Mouse (Mus musculus): ENCODE results near the gene Cth. TPM values are rescaled to one million over a fixed set of nuclear protein-coding genes. Genes with fewer than 3 reads are reported as not detected.
A peak's percentile ranks its signal among the peaks of the same experiment; 100 is the strongest.

Gene Cth
- polyA plus RNA-seq (2012; rRNA removed): 147 and 153 TPM in 2 replicates

DNA sequence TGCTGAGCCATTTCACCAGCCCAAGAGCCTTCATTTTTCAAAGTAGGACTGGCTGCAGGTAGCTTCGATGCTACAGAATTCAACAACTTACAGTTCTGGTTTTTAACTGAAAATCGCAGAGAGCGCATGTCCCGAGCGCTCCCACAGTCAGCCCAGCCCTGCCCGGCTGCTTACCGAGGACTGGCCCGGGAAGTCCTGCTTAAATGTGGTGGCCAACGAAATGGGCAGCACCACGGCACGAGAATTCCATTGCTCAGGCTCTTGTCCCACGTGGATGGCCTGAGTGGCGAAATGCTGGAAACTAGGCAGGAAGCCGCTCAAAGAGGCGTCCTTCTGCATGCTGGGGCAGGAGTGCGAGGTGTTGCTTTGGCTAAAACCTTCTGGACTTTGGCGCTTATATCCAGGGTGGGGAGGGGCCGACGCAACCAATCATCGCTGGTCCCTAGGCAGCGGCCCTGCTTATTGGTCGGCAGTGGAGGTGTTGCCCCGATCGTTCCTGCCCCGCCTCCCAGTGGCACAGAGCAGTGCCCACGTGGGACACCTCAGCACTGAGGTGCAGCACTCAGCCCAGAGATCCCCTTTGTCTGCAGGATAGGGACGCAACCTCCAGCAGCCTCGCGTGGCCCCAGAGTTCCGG lies at the start of gene Cth:
Gene Cth (minus strand): TSS at position 386 of the 637 bp plus-strand sequence.
- DNase-seq: peak; percentile 98
- H3K27me3 ChIP-seq (replicated peaks; ENCODE audit: control insufficient read depth, insufficient read depth, low read length): no peaks in the 10 kb centered on the region
- peak within 1 kb of the TSS; percentile 70 for H3K4me3 ChIP-seq (ENCODE audit: insufficient read depth, low read depth, low read length)
- under 1% methylated on average over 30 of the region's 30 CpGs for WGBS
- H3K36me3 ChIP-seq (ENCODE audit: control insufficient read depth, insufficient read depth, low read length): peaks cover 3% of the 10 kb centered on the region; the same call in 1 of the 2 replicates
- no peak for TF ChIP-seq CTCF (conservative IDR thresholded peaks at IDR 0.05; ENCODE audit: insufficient read depth, insufficient read length, low read depth, low read length)
- TF ChIP-seq POLR2A (IDR thresholded peaks at IDR 0.05; ENCODE audit: low read depth, low read length): peak; percentile 99
- peak within 1 kb of the TSS; percentile 79 for H3K27ac ChIP-seq (ENCODE audit: insufficient read depth, low read depth, low read length)
- peaks cover 6% of the 10 kb centered on the region; the same call in 1 of the 2 replicates for H3K4me1 ChIP-seq (ENCODE audit: control insufficient read depth, insufficient read depth, low read length)

DNA sequence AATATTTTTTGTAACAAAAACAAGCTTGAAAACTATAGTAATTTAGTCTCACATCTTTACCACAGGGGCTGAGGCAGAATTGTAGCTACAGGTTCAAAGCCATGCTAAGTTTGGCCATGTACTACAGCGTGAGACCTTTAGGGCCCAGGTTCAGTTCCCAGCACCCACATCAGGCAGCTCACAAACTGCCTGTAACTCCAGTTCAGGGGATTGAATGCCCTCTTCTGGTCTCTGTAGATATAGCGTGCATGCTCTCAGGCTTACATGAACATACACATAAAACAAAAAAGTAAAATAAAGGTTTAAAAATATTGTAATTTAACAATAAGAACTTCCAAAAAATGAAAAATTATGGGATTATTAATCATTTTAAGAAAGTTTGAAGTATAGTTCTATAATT lies 48.4 kb upstream of the Cth start:
- no peak for TF ChIP-seq POLR2A (IDR thresholded peaks at IDR 0.05; ENCODE audit: low read depth, low read length)
- TF ChIP-seq CTCF (conservative IDR thresholded peaks at IDR 0.05; ENCODE audit: insufficient read depth, insufficient read length, low read depth, low read length): no peak
- 99% methylated on average over 2 of the region's 2 CpGs for whole genome bisulfite sequencing

DNA sequence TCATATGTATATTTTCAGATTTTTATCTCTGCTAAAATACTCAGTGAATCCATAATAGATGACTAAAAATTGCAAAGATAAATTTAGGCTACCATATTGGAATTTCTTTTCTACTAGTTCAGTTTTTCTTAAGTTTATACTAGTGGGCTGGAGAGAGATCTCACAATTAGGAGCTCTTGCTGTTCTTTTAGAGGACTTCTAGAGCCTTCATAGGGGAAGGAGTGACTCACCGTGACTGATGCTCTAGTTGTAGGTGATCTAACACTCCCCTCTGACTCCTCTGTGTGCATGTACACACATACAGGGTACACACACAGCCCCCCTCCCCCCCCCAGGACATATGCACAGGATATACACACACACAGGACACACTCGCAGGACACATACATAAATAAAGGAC lies 46.3 kb upstream of the Cth start:
- H3K4me3 ChIP-seq (ENCODE audit: insufficient read depth, low read depth, low read length): no peak overlapping the region
- H3K27me3 ChIP-seq (replicated peaks; ENCODE audit: control insufficient read depth, insufficient read depth, low read length): no peaks in the 10 kb centered on the region
- no peak for DNase-seq
- no peak overlapping the region for H3K27ac ChIP-seq (ENCODE audit: insufficient read depth, low read depth, low read length)
- H3K4me1 ChIP-seq (ENCODE audit: control insufficient read depth, insufficient read depth, low read length): peaks cover 3% of the 10 kb centered on the region; the same call in 1 of the 2 replicates
- peaks cover 2% of the 10 kb centered on the region; the same call in 1 of the 2 replicates for H3K36me3 ChIP-seq (ENCODE audit: control insufficient read depth, insufficient read depth, low read length)
- WGBS: 90% methylated on average over 2 of the region's 2 CpGs
- no peak for TF ChIP-seq CTCF (conservative IDR thresholded peaks at IDR 0.05; ENCODE audit: insufficient read depth, insufficient read length, low read depth, low read length)
- TF ChIP-seq POLR2A (IDR thresholded peaks at IDR 0.05; ENCODE audit: low read depth, low read length): no peak

More for the DNA sequence above, 48.4 kb upstream of the Cth start:
- no peak for DNase-seq
- H3K27ac ChIP-seq (ENCODE audit: insufficient read depth, low read depth, low read length): no peak overlapping the region
- peaks cover 2% of the 10 kb centered on the region; the same call in 1 of the 2 replicates for H3K36me3 ChIP-seq (ENCODE audit: control insufficient read depth, insufficient read depth, low read length)
- peaks cover 3% of the 10 kb centered on the region; the same call in 1 of the 2 replicates for H3K4me1 ChIP-seq (ENCODE audit: control insufficient read depth, insufficient read depth, low read length)
- H3K4me3 ChIP-seq (ENCODE audit: insufficient read depth, low read depth, low read length): no peak overlapping the region
- H3K27me3 ChIP-seq (replicated peaks; ENCODE audit: control insufficient read depth, insufficient read depth, low read length): no peaks in the 10 kb centered on the region

DNA sequence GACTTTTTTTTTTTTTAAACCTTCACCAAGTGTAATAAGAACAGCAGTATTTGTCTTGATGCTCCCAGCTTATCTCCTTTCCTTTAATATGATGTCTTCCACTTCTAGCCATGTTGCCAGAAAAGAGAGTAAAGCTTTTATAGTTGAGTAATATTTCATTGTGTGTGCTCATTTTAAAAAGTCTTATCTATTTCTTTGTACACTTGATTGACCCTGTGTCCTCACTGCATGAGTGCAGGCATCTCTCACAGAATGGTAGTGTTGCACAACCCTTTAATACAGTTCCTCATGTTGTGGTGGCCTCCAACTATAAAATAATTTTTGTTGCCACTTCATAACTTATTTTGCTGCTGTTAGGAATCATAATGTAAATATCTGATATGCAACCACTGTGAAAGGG lies 32.4 kb upstream of the Cth start:
- no peak overlapping the region for H3K4me3 ChIP-seq (ENCODE audit: insufficient read depth, low read depth, low read length)
- TF ChIP-seq POLR2A (IDR thresholded peaks at IDR 0.05; ENCODE audit: low read depth, low read length): no peak
- no peak for TF ChIP-seq CTCF (conservative IDR thresholded peaks at IDR 0.05; ENCODE audit: insufficient read depth, insufficient read length, low read depth, low read length)
- no peaks in the 10 kb centered on the region for H3K36me3 ChIP-seq (ENCODE audit: control insufficient read depth, insufficient read depth, low read length)
- no peaks in the 10 kb centered on the region; the same call in 1 of the 2 replicates for H3K27me3 ChIP-seq (replicated peaks; ENCODE audit: control insufficient read depth, insufficient read depth, low read length)
- H3K27ac ChIP-seq (ENCODE audit: insufficient read depth, low read depth, low read length): no peak overlapping the region
- no peak for DNase-seq
- H3K4me1 ChIP-seq (ENCODE audit: control insufficient read depth, insufficient read depth, low read length): peaks cover 10% of the 10 kb centered on the region

DNA sequence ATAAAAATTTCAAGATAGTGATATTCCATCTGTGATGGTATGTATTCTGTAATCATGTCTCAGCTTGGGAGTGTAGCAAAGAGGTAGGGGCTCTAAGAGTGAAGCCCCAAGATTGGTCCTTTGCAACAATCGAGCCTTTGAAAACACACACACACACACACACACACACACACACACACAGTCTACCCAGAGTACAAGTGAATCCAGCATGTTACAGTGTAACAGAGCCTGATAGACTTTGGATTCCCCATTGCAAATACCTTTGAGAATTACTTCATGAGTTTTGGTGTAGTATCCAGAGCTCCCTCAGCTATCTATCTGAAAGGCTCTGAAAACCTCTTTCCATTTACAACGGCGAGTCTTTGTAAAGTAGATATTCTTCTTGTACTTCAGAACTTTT lies 31.3 kb upstream of the Cth start:
- no peak overlapping the region for H3K27ac ChIP-seq (ENCODE audit: insufficient read depth, low read depth, low read length)
- no peaks in the 10 kb centered on the region for H3K36me3 ChIP-seq (ENCODE audit: control insufficient read depth, insufficient read depth, low read length)
- no peaks in the 10 kb centered on the region; the same call in 1 of the 2 replicates for H3K27me3 ChIP-seq (replicated peaks; ENCODE audit: control insufficient read depth, insufficient read depth, low read length)
- peaks cover 10% of the 10 kb centered on the region for H3K4me1 ChIP-seq (ENCODE audit: control insufficient read depth, insufficient read depth, low read length)
- DNase-seq: peak; percentile 79
- WGBS: 64% methylated on average over 3 of the region's 3 CpGs
- H3K4me3 ChIP-seq (ENCODE audit: insufficient read depth, low read depth, low read length): no peak overlapping the region
- TF ChIP-seq POLR2A (IDR thresholded peaks at IDR 0.05; ENCODE audit: low read depth, low read length) (no peak), CTCF (conservative IDR thresholded peaks at IDR 0.05; ENCODE audit: insufficient read depth, insufficient read length, low read depth, low read length) (no peak)

DNA sequence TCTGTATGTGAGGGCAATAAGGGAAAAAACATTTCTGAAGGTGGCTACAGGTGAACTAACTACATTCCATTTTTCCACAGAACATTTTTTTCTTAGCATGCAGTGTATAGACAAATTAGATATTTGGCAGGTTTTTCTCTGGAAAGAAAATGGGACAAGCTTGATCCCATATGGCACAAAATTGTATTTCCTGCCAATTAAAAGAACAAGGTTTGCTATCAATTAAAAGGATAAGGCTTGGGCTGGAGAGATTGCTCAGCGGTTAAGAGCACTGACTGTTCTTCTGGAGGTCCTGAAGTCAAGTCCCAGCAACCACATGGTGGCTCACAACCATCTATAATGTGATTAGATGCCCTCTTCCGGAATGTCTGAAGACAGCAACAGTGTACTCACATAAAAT lies 30.6 kb upstream of the Cth start:
- Histone ChIP-seq H3K27ac (ENCODE audit: insufficient read depth, low read depth, low read length) (no peak overlapping the region), H3K4me3 (ENCODE audit: insufficient read depth, low read depth, low read length) (no peak overlapping the region), H3K4me1 (ENCODE audit: control insufficient read depth, insufficient read depth, low read length) (peaks cover 13% of the 10 kb centered on the region), H3K27me3 (replicated peaks; ENCODE audit: control insufficient read depth, insufficient read depth, low read length) (no peaks in the 10 kb centered on the region; the same call in 1 of the 2 replicates), H3K36me3 (ENCODE audit: control insufficient read depth, insufficient read depth, low read length) (no peaks in the 10 kb centered on the region)
- no peak for DNase-seq
- 77% methylated on average over 2 of the region's 2 CpGs for WGBS
- TF ChIP-seq POLR2A (IDR thresholded peaks at IDR 0.05; ENCODE audit: low read depth, low read length): no peak
- no peak for TF ChIP-seq CTCF (conservative IDR thresholded peaks at IDR 0.05; ENCODE audit: insufficient read depth, insufficient read length, low read depth, low read length)

DNA sequence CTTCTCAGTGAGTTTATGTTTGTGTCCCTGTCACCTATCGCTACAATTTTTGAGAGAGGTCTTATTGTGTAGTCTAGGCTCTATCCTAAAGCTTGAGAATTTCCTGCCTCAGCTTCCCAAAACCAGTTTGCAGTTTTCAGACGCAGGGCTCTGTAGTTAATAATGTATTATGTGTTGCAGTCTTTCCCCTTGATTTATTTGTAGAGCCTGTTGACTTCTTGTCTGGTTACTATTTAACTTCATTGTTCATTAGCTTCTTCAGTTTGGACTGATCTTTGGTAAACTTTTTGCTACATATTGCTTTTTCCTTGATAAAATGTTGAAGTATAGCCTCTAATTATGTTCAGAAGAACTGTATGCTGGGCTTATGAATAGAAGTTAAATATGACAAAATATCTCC lies 27.8 kb upstream of the Cth start:
- H3K27ac ChIP-seq (ENCODE audit: insufficient read depth, low read depth, low read length): peak overlapping the region; percentile 86
- WGBS: 57% methylated on average over 2 of the region's 2 CpGs
- H3K36me3 ChIP-seq (ENCODE audit: control insufficient read depth, insufficient read depth, low read length): no peaks in the 10 kb centered on the region
- H3K27me3 ChIP-seq (replicated peaks; ENCODE audit: control insufficient read depth, insufficient read depth, low read length): no peaks in the 10 kb centered on the region; the same call in 1 of the 2 replicates
- peaks cover 13% of the 10 kb centered on the region for H3K4me1 ChIP-seq (ENCODE audit: control insufficient read depth, insufficient read depth, low read length)
- H3K4me3 ChIP-seq (ENCODE audit: insufficient read depth, low read depth, low read length): no peak overlapping the region
- no peak for TF ChIP-seq POLR2A (IDR thresholded peaks at IDR 0.05; ENCODE audit: low read depth, low read length)
- no peak for TF ChIP-seq CTCF (conservative IDR thresholded peaks at IDR 0.05; ENCODE audit: insufficient read depth, insufficient read length, low read depth, low read length)
- DNase-seq: peak; percentile 54
